Mouse (Mus musculus): ENCODE measurements at regions not wholly inside any gene's neighbourhood (a gene's known extent, or its start where the extent isn't known, plus 50 kb on each side); places are given as distances from the start of the nearest gene placed in this dataset.

DNA sequence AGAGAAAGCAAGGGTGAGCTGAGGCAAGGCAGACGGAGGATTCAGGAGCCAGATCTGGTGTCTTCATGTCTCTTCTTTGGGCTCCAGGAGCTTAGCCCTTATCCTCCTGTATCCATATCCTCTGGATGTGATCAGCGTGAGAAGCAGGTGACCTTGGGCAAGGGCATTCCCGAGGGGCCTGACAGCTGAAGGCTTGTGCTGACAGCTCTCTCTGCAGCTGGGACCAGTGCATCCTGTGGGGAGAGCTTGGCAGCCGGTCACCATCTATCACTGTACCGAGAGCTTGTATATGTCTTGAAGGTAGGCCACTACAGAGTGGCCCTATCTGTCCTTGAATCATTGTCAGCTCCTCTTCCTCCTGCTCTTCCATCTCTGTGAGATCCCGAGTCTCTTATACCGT is 158.5 kb upstream of the Cdh13 start:
- H3K9me3 ChIP-seq = peaks cover 44% of the 10 kb centered on the region
- H3K4me1 ChIP-seq = no peaks in the 10 kb centered on the region
- H3K4me3 ChIP-seq (replicated peaks) = no peak overlapping the region
- TF ChIP-seq GATA1 (IDR thresholded peaks at IDR 0.05; ENCODE audit: borderline replicate concordance, low read length) = no peak
- TF ChIP-seq FLI1 (IDR thresholded peaks at IDR 0.05; ENCODE audit: low read length) = no peak
- no peaks in the 10 kb centered on the region for H3K36me3 ChIP-seq (replicated peaks; ENCODE audit: low read length)
- H3K27me3 ChIP-seq (replicated peaks) = no peaks in the 10 kb centered on the region

DNA sequence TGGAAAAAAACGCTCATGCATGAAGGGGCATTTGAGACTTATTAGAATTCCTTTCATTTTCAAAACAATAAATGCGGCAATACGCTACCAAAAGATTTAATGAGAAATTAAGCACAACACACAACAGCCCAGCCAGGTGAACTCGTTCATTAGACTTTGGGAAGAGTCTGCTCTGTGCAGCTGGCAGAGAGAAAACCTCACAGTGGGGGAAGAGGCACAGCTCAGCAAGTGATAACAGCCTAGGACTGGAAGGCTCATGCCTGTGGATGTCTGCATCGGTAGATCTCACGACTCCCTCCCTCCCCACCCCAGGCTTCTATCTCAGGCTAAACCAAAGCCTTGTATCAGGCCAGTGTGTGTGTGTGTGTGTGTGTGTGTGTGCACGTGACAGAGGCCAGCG is 169.3 kb upstream of the Cdh13 start:
- Histone ChIP-seq H3K4me3 (replicated peaks) (no peak overlapping the region), H3K4me1 (no peaks in the 10 kb centered on the region), H3K36me3 (replicated peaks; ENCODE audit: low read length) (no peaks in the 10 kb centered on the region), H3K9me3 (peaks cover 74% of the 10 kb centered on the region), H3K27me3 (replicated peaks) (no peaks in the 10 kb centered on the region)
- no peak for TF ChIP-seq GATA1 (IDR thresholded peaks at IDR 0.05; ENCODE audit: borderline replicate concordance, low read length)
- no peak for TF ChIP-seq FLI1 (IDR thresholded peaks at IDR 0.05; ENCODE audit: low read length)

GRCm38 (mm10) chr8:118104464-118105050 is 179.0 kb upstream of the Cdh13 start:
- H3K9me3 ChIP-seq = peaks cover 87% of the 10 kb centered on the region
- H3K4me1 ChIP-seq = no peaks in the 10 kb centered on the region
- no peaks in the 10 kb centered on the region for H3K36me3 ChIP-seq (replicated peaks; ENCODE audit: low read length)
- no peaks in the 10 kb centered on the region for H3K27me3 ChIP-seq (replicated peaks)
- H3K4me3 ChIP-seq (replicated peaks) = peak overlapping the region; percentile 62
- TF ChIP-seq FLI1 (IDR thresholded peaks at IDR 0.05; ENCODE audit: low read length) = no peak
- no peak for TF ChIP-seq GATA1 (IDR thresholded peaks at IDR 0.05; ENCODE audit: borderline replicate concordance, low read length)

DNA sequence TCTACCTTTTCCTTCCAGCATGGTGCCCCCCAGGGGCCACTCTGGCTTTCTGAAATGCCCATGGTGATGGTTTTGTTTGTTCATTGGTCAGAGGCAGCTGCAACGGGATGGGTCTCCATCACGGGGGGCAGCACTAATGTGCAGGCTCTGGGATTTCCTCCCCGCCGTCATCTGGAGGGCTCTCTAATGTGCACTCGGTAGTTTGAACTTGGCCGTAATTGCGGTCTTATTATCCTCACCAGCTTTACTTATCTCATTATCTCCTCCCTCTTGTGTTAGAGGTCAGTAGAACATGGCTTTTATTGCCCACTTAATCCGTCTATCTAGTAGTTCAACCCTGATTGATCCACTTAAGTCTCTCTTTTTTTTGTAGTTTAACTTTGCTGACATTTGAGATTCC is 182.2 kb upstream of the Cdh13 start:
- Histone ChIP-seq H3K36me3 (replicated peaks; ENCODE audit: low read length) (no peaks in the 10 kb centered on the region), H3K4me3 (replicated peaks) (no peak overlapping the region), H3K4me1 (no peaks in the 10 kb centered on the region), H3K9me3 (peaks cover 89% of the 10 kb centered on the region), H3K27me3 (replicated peaks) (no peaks in the 10 kb centered on the region)
- TF ChIP-seq FLI1 (IDR thresholded peaks at IDR 0.05; ENCODE audit: low read length) (no peak), GATA1 (IDR thresholded peaks at IDR 0.05; ENCODE audit: borderline replicate concordance, low read length) (no peak)

- H3K9me3 ChIP-seq = peaks cover 76% of the 10 kb centered on the region
- no peaks in the 10 kb centered on the region for H3K4me1 ChIP-seq
- no peak for TF ChIP-seq GATA1 (IDR thresholded peaks at IDR 0.05; ENCODE audit: borderline replicate concordance, low read length)
- H3K27me3 ChIP-seq (replicated peaks) = no peaks in the 10 kb centered on the region
- no peak overlapping the region for H3K4me3 ChIP-seq (replicated peaks)
- no peaks in the 10 kb centered on the region for H3K36me3 ChIP-seq (replicated peaks; ENCODE audit: low read length)
Observed at GRCm38 (mm10) chr8:118062736-118063135, 220.8 kb upstream of the Cdh13 start.

DNA sequence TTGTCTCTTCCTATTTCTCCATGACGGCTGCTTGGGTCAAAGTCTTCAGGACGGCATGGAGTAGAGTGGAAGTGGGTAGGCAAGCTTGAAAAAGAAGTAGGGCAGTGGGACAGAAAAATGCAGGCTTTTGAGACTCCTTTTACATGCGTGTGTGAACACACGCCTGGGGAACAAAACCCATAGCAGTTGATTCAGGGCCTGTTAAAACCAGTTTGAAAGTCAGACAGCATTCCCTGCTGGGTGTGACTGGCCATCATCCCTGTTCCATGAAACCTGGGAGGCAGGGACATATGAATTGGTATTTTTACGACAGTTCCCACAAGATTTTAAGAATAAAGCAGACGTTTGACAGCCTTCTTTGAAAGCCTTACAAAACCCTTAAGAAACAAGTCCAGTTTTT is 226.8 kb upstream of the Cdh13 start:
- Histone ChIP-seq H3K27me3 (replicated peaks) (no peaks in the 10 kb centered on the region), H3K36me3 (replicated peaks; ENCODE audit: low read length) (no peaks in the 10 kb centered on the region), H3K4me1 (no peaks in the 10 kb centered on the region), H3K4me3 (replicated peaks) (no peak overlapping the region), H3K9me3 (peaks cover 94% of the 10 kb centered on the region)
- no peak for TF ChIP-seq FLI1 (IDR thresholded peaks at IDR 0.05; ENCODE audit: low read length)
- no peak for TF ChIP-seq GATA1 (IDR thresholded peaks at IDR 0.05; ENCODE audit: borderline replicate concordance, low read length)

GRCm38 (mm10) chr8:118055536-118055935 is 228.0 kb upstream of the Cdh13 start:
- H3K36me3 ChIP-seq (replicated peaks; ENCODE audit: low read length) = no peaks in the 10 kb centered on the region

DNA sequence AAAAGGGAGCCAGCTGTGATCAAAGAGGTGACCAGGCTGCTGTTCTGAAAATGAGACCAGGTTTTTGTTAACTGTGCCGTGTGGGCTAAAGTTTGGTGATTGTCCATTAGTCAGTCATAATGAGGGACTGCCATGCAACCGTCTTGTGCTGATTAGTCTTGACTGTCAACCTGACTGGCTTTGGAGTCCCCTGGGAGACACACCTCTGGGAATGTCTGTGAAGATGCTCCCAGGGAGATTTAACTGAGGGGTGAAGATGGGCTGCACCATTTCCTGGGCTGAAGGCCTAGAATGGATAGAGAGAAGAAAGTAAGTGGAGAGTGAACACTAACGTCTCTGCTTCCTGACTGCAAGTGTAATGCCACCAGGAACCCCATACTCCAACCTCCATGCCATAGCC is 233.1 kb upstream of the Cdh13 start:
- H3K27me3 ChIP-seq (replicated peaks) = no peaks in the 10 kb centered on the region
- no peaks in the 10 kb centered on the region for H3K36me3 ChIP-seq (replicated peaks; ENCODE audit: low read length)
- no peak overlapping the region for H3K4me3 ChIP-seq (replicated peaks)
- H3K4me1 ChIP-seq = no peaks in the 10 kb centered on the region
- peaks cover 50% of the 10 kb centered on the region for H3K9me3 ChIP-seq
- TF ChIP-seq FLI1 (IDR thresholded peaks at IDR 0.05; ENCODE audit: low read length) (no peak), GATA1 (IDR thresholded peaks at IDR 0.05; ENCODE audit: borderline replicate concordance, low read length) (no peak)

More at GRCm38 (mm10) chr8:118055536-118055935, 228.0 kb upstream of the Cdh13 start:
- no peaks in the 10 kb centered on the region for H3K4me1 ChIP-seq
- H3K4me3 ChIP-seq (replicated peaks) = no peak overlapping the region
- TF ChIP-seq FLI1 (IDR thresholded peaks at IDR 0.05; ENCODE audit: low read length) (no peak), GATA1 (IDR thresholded peaks at IDR 0.05; ENCODE audit: borderline replicate concordance, low read length) (no peak)
- H3K9me3 ChIP-seq = peaks cover 94% of the 10 kb centered on the region
- H3K27me3 ChIP-seq (replicated peaks) = no peaks in the 10 kb centered on the region

DNA sequence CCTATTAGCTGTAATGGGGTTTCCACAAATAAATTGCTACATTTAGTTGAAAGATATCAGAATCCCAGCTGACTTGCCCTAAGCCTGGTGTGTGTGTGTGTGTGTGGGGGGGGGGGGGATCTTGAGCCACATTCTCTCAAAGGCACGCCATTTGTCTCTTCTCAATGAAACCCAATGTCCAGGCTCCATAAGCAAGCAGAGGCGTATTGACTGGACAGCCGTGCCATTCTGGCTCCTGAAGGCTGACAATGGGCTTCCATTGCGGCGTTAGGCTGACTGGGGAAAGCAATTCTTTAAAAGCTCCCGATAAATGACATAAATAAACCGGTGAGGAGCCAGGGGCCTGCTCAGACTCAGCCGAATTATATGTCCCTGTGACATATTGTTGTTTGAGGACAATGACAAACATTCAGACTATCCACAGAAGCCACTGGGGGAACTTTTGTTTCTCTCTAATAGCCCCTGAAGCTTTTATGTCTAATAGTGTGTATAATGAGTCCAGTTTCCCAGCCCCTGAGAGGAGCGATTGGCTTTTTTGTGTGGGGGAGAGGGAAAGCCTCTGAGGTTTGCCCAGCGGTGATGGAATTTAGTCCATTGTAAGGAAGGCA is 240.6 kb upstream of the Mphosph6 start:
- Histone ChIP-seq H3K9me3 (peaks cover 53% of the 10 kb centered on the region), H3K4me1 (no peaks in the 10 kb centered on the region), H3K36me3 (replicated peaks; ENCODE audit: low read length) (no peaks in the 10 kb centered on the region), H3K4me3 (replicated peaks) (no peak overlapping the region), H3K27me3 (replicated peaks) (no peaks in the 10 kb centered on the region)
- TF ChIP-seq GATA1 (IDR thresholded peaks at IDR 0.05; ENCODE audit: borderline replicate concordance, low read length) = no peak

GRCm38 (mm10) chr8:118041253-118041652 is 239.5 kb upstream of the Mphosph6 start:
- Histone ChIP-seq H3K4me3 (replicated peaks) (no peak overlapping the region), H3K27me3 (replicated peaks) (no peaks in the 10 kb centered on the region), H3K36me3 (replicated peaks; ENCODE audit: low read length) (no peaks in the 10 kb centered on the region), H3K4me1 (no peaks in the 10 kb centered on the region), H3K9me3 (peaks cover 59% of the 10 kb centered on the region)
- TF ChIP-seq GATA1 (IDR thresholded peaks at IDR 0.05; ENCODE audit: borderline replicate concordance, low read length) (no peak), FLI1 (IDR thresholded peaks at IDR 0.05; ENCODE audit: low read length) (no peak)

All from megakaryocyte, embryonic 14.5 days (primary cell).